Mouse (Mus musculus) brain, embryonic 14.5 days (tissue): Measurements from ENCODE around the gene Borcs5. TPM values are rescaled to one million over a fixed set of nuclear protein-coding genes. Genes with fewer than 3 reads are reported as not detected.

ENCODE experiments used
- DNase-seq: peaks from one replicate; pipeline ENCODE4 v3.0.0-alpha.2; 2011; ENCODE audit warnings: low read depth
- CTCF ChIP-seq: fragments of 200-500 bp; IDR thresholded peaks from 2 replicates; pipeline ENCODE4 v1.5.1; 2012; ENCODE audit warnings: inconsistent platforms, mild to moderate bottlenecking, moderate library complexity, borderline replicate concordance; ENCODE audit not compliant: insufficient read depth, insufficient read length; ENCODE audit errors: extremely low read depth
- POLR2A ChIP-seq: fragments of 200-500 bp; IDR thresholded peaks from 2 replicates; pipeline ENCODE4 v1.6.1; 2012; ENCODE audit warnings: mild to moderate bottlenecking, inconsistent platforms, borderline replicate concordance; ENCODE audit not compliant: poor library complexity, insufficient read depth, insufficient read length, severe bottlenecking; ENCODE audit errors: extremely low read depth
- polyA plus RNA-seq: library from polyadenylated mRNA; depleted of rRNA; stranded (reverse); fragments of >200 nt; gene quantifications from 2 replicates; pipeline ENCODE4 v1.2.3, GENCODE M21; 2012

Borcs5 gene
- polyA plus RNA-seq, 1 experiment = 28.3 TPM

DNA sequence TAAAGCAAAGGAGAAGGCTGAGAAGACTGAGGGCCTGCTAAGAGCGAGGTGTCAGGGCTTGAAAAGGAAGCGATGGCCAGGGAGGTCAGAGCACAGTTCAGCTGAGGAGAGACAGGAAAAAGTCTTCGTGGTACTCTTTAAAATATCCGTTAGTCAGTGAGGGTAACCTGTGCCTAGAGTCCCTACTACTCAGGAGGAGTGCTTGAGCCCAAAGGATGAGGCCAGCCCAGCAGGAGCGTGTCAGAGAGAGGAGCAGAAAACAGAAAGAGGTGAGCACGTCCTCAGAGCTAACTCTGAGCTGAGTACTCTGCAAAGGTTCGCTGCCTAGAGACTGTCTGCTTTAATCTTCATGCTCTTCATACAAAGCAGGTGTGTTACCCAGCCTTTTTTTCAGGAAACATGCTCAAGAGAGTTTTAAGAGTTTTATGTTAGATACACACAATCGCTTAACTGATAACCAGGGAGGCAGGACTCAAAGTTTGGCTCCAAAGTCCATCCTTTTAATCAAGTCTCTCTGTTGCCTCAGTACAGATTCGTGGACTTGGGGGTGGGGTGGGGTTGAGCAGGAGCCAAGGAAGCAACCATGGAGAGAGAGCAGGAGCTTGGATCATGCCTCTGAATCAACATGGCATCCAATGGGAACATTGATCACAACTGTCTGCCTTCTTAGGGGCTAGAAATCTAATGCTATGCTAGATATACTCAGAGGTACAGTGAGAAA, 84.7 kb downstream of the Borcs5 start:
- no peak for TF ChIP-seq POLR2A
- TF ChIP-seq CTCF = no peak
- DNase-seq = no peak

DNA sequence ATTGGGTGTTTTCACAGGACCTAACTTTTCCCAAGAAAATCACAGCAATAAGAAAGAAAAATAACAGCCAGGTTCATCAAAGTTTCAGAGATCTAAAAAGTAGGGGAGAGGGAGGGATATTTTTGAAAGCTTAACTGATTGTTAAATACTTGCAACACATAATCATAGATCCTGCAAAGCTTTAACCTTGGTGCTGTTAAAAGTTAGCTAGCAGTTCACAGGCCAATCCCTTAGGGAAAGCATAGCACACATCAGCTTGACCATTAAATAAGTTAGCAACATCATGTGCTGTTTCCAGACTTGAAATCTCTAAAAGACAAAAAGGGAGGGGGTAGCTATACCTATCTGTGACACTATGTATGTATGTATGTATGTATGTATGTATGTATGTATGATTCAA, 86.1 kb downstream of the Borcs5 start:
- DNase-seq = no peak
- no peak for TF ChIP-seq POLR2A
- TF ChIP-seq CTCF = no peak

DNA sequence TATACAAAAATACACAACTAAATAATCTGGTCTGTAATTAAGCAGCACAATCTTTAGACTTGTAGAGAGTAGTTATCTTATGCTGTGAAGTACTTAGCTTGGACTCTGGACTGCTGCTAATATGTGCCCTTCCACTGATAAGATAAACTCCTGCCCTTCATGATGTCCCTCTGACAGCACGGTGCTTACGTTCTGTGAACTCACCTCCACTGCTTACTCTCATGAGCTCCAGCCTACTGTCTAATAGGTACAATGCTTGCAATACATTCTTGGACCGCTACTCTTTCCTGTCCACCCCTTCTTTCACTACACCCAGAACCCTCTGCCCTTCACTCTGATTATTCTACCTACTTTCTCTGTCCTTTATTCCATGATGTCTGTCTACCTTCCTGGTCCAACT, 91.7 kb downstream of the Borcs5 start:
- no peak for DNase-seq
- no peak for TF ChIP-seq POLR2A
- TF ChIP-seq CTCF = no peak

DNA sequence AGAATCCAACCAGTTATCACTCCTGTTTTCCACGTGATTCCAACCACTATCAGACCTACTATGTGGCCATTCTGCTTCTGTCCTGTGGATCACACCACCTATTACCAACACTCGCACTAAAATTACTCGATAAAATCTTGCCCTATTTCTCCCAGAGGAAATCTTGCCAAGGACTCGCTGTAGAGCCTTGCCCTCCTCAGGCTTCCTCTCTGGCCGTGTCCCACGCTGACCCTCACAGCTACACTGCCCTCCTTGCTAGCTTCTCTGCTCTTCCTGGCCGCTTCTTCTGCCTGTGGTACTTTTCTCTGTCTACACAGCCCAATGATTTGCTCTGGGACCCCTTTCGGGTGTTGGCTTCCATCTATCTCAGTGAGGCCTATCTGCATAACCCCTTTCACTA, 93.5 kb downstream of the Borcs5 start:
- TF ChIP-seq POLR2A (no peak), CTCF (no peak)
- no peak for DNase-seq

- TF ChIP-seq POLR2A (no peak), CTCF (no peak)
- peak; percentile 57 for DNase-seq
Observed at GRCm38 (mm10) chr6:134733800-134734221, 94.5 kb downstream of the Borcs5 start.

- no peak for TF ChIP-seq POLR2A
- no peak for TF ChIP-seq CTCF
- no peak for DNase-seq
Observed at GRCm38 (mm10) chr6:134736853-134737252, 97.5 kb downstream of the Borcs5 start.

DNA sequence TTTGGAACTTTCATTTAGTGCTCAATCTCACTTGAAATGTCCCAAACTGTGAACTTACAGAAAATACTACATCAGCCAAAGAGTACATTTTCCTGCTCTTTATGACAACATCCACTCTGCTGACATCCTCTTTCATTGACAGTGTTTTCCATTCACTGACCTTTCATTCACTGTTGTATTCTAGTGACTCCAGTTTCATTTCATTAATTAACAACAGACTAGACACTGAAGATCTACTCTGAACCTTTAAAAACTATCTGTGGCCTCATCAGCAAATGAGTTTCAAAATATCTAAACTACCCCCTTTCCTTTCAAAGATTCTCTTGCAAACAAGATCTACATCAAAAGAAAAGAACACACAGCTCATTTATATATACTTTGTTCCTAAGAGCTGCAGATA, 104.3 kb downstream of the Borcs5 start:
- TF ChIP-seq POLR2A (no peak), CTCF (no peak)
- no peak for DNase-seq

DNA sequence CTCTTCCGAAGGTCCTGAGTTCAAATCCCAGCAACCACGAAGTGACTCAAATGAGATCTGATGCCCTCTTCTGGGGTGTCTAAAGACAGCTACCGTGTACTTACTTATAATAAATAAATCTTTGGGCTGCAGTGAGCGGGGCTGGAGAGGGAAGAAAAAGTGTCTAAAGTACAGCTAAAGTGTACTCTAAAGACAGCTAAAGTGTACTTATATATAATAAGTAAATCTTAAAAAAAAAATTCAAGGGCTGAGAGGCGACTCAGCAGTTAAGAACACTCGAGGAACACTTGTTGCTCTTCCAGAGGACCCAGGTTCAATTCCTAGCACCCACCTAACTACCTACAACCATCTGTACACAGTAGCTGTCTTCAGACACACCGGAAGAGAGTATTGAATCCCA, 106.6 kb downstream of the Borcs5 start:
- TF ChIP-seq POLR2A = no peak
- no peak for TF ChIP-seq CTCF
- DNase-seq = no peak

DNA sequence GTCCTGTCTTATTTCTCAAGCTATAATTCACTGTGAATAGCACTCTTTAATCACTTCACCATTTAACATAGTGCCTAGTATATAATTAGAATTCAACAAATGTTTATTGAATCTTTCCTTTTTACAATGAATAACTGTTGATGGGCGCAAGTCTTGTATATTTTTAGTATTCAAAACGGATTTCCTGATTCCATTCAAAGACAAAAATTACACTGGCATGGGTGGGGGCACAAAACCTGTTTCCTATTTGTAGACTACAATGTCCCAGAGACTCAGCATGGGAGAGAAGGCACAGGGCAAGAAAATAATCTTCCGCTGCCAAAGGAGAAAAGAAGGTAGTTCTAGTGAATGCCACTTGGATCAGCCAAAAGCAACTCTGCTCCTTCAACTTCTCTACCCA, 108.8 kb downstream of the Borcs5 start:
- TF ChIP-seq POLR2A (no peak), CTCF (no peak)
- no peak for DNase-seq

- TF ChIP-seq POLR2A = no peak
- TF ChIP-seq CTCF = no peak
- DNase-seq = no peak
Observed at GRCm38 (mm10) chr6:134751087-134751486, 111.8 kb downstream of the Borcs5 start.

DNA sequence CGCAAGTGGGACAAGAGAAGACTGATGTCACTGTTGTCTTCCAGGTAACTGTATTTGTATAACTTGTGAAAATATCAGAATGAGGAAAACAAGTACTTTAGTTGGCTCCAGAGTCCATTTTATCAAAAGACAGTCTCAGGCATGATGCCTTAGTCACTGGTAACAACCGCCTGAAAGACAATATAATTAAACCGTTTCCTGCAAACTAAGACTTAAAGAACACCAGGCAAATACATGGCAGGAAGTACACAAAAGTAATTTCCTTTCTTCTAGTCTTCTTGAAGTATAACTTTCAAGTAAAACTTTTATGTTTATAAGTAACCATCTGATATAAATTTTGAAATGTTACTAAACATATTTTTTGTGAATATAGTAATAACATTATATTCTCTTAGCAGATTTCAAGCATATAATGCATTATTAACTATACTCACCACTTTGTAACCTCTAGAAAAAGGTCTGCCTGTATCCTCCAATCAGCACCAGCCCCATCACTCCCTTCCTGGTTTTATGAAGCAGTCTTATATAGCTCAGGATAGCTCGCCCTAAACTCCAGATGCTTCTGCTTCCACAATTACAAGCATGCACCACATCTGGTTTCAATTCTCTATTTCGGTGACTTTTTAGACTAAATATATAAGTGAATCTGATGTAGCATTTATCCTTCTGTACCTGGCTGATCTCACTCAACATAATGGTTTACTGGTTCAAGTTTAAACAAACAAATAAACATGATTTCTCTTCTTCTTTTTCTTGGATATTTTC, 112.8 kb downstream of the Borcs5 start:
- TF ChIP-seq CTCF = no peak
- TF ChIP-seq POLR2A = no peak
- no peak for DNase-seq

DNA sequence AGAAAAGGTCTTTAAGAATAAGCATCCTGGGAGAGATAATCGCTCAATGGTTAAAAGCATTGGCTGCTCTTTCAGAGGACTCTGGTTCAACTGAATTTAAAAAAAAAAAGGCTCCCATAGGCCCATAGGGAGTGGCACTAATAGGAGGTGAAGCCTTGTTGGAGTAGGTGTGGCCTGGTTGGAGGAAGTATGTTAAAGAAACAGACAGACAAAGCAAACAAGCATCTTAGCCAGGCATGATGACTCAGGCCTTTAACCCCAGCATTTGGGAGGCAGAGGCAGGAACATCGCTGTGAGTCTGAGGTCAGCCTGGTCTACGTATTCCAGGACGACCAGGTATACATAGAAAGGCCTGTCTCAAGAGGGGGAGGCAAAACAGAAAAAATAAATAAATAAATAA, 114.1 kb downstream of the Borcs5 start:
- no peak for DNase-seq
- TF ChIP-seq CTCF (no peak), POLR2A (no peak)
